Mouse (Mus musculus): ENCODE measurements around the gene Hhatl. TPM values are rescaled to one million over a fixed set of nuclear protein-coding genes. Genes with fewer than 3 reads are reported as not detected.

Hhatl gene
- polyA plus RNA-seq, 1 experiment from 2014 or later, result 0.25 TPM

DNA sequence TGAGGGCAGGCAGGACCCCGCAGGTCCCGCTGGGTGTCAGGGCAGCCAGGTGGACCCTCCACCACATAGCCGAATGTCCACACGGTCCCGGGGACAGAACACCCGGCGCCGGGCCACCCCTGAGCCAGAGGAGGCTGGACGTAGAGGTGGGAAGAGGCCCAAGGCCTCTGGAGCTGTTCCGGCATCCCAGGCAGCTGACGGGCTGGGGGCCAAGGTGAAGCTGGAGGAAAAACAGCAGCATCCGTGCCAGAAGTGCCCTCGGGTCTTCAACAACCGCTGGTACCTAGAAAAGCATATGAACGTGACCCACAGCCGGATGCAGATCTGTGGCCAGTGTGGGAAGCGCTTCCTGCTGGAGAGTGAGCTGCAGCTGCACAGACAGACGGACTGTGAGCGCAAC lies 28.6 kb downstream of the Hhatl start:
- Histone ChIP-seq H3K4me3 (no peak overlapping the region), H3K27ac (replicated peaks) (no peak overlapping the region), H3K9me3 (no peaks in the 10 kb centered on the region), H3K4me2 (replicated peaks) (no peak overlapping the region), H3K27me3 (no peaks in the 10 kb centered on the region), H3K9ac (replicated peaks) (no peak overlapping the region), H3K4me1 (peaks cover 24% of the 10 kb centered on the region), H3K36me3 (peaks cover 41% of the 10 kb centered on the region)
- WGBS, result 87% methylated on average over 19 of the region's 19 CpGs
- no peak for ATAC-seq (replicated peaks)

DNA sequence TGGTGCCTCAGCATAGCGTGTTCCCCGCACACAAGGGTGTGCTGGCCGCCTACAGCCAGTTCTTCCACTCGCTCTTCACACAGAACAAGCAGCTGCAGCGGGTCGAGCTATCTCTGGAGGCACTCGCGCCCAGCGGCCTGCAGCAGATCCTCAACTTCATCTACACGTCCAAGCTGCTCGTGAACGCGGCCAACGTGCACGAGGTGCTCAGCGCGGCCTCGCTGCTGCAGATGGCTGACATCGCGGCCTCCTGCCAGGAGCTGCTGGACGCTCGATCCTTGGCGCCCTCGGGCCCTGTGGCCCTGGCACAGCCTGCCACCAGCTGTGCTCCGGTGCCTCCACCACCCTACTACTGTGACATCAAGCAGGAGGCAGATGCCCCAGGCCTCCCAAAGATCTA lies 29.5 kb downstream of the Hhatl start:
- 89% methylated on average over 25 of the region's 25 CpGs for WGBS
- Histone ChIP-seq H3K4me3 (no peak overlapping the region), H3K27ac (replicated peaks) (no peak overlapping the region), H3K9ac (replicated peaks) (no peak overlapping the region), H3K36me3 (peaks cover 37% of the 10 kb centered on the region), H3K4me2 (replicated peaks) (no peak overlapping the region), H3K4me1 (peaks cover 32% of the 10 kb centered on the region), H3K9me3 (no peaks in the 10 kb centered on the region), H3K27me3 (no peaks in the 10 kb centered on the region)
- ATAC-seq (replicated peaks), result no peak

DNA sequence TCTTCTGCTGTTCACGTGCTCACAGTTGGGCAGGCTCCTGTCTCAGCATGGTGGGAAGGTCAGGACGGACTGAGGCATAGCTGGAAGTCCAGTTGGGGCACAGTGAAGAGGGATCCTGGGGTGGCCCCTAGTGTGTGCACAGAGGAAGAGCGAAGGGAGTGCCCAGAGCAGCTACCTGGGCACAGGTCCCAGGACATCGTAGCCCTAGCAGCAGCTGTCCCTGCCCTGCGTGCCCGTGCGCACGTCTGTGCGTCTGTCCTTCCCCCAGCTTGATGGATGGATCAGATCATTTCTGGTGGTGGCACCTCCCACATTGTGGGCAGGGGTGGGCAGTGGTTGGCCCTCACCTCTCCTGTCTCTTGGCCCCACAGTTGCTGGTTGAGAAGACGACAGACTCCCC lies 30.1 kb downstream of the Hhatl start:
- Histone ChIP-seq H3K4me2 (replicated peaks) (no peak overlapping the region), H3K36me3 (peaks cover 32% of the 10 kb centered on the region), H3K9me3 (no peaks in the 10 kb centered on the region), H3K27me3 (no peaks in the 10 kb centered on the region), H3K4me3 (no peak overlapping the region), H3K27ac (replicated peaks) (no peak overlapping the region), H3K9ac (replicated peaks) (no peak overlapping the region), H3K4me1 (peaks cover 32% of the 10 kb centered on the region)
- 85% methylated on average over 10 of the region's 10 CpGs for WGBS
- ATAC-seq (replicated peaks), result no peak

DNA sequence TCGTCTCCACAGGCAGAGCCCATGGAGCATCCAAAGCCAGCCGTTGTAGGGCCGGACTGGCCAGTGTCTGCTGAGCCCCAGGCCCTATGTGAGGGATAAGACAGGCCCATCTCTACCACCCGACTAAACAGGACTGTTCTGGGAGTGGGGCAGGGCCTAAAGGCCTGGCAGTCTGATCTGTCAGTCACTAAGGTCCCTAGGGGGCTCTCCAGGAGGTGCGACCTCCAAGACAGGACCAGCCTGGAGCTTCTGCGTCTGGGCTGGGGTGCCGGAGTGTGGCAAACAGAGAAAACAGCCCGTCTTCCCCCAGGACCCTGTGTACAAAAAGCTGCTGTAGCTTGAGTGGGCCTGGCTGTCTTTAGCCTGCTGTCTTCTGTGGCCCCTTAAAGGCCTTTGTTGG lies 30.5 kb downstream of the Hhatl start:
- peaks cover 28% of the 10 kb centered on the region for H3K36me3 ChIP-seq
- no peaks in the 10 kb centered on the region for H3K27me3 ChIP-seq
- ATAC-seq (replicated peaks), result no peak
- no peak overlapping the region for H3K4me3 ChIP-seq
- peaks cover 32% of the 10 kb centered on the region for H3K4me1 ChIP-seq
- H3K27ac ChIP-seq (replicated peaks), result no peak overlapping the region
- WGBS, result 67% methylated on average over 8 of the region's 8 CpGs
- H3K9ac ChIP-seq (replicated peaks), result 0 out of 2 replicates have a peak overlapping the region, but pooled peaks have one; percentile 83
- H3K4me2 ChIP-seq (replicated peaks), result no peak overlapping the region
- no peaks in the 10 kb centered on the region for H3K9me3 ChIP-seq

DNA sequence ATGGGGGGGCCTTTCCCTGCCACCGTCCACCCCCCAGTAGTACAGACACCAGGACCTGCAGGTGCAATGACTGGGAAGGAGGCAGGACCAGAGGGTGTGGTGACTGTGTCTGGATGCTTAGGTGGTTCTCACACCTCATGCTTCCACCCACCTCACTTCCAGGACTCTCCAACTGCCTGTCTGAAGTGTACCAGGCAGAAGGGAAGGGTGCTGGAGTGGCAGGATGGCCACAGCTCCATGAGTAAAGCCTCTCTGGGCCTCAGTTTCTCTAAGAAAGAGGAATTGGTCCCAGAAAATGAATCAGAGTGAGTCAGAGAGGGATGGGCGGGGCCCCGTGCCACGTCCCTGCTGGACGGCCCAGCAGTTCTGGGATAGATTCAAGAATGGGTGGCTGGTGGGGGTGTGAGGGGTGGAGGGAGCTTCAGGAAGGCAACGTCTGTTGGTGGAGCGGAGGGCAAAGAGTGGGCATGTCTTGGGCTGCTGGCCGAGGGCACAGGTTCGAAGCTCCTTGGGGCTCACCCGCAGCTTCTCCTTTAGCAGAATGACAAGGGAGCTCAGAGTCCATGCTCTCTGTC lies 31.1 kb downstream of the Hhatl start:
- WGBS, result 50% methylated on average over 10 of the region's 10 CpGs
- ATAC-seq (replicated peaks), result no peak
- Histone ChIP-seq H3K4me2 (replicated peaks) (peak overlapping the region; percentile 96), H3K4me3 (peak overlapping the region; percentile 76), H3K36me3 (peaks cover 26% of the 10 kb centered on the region), H3K27me3 (no peaks in the 10 kb centered on the region), H3K9ac (replicated peaks) (peak overlapping the region; percentile 83), H3K27ac (replicated peaks) (no peak overlapping the region), H3K9me3 (no peaks in the 10 kb centered on the region), H3K4me1 (peaks cover 32% of the 10 kb centered on the region)

DNA sequence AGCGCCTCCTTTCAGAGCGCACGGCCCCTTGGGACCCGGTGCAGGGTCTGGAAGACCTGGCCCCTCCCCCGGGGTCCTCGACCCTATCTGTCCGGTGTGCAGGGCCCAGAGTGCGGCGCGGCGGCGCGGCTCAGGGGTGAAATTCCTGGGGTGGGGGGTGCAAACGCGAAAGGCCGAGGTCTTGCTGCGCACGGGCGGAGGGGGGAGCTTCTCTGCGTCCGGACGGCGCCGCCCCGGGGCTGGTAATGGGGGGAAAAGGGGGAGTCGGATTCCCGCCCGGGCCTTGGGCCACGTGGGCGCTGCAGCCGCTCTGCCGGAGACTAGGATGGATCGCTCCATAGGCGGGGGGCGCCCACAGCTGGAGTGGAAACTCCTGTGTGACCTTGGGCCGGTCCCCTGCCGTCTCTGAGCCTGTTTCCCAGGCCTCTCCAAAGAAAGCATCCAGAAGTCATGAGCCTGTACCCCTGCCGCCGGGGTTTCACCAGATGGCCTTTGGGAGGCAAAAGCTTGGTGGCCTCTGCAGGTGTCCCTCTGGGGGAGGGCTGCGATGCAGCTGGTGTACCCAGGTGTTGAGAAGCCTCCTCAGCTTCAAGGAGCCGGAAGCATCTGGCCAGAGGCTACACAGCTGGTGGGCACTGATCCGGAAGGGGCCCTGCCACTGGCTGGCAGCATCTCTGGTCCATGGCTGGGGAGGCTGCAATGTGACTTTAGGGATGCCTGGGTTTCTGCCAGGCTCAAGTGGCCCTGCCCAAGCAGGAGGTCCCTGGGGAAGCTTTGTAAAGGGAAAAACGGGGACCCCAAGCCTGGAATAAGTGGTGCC lies 31.8 kb downstream of the Hhatl start:
- H3K9ac ChIP-seq (replicated peaks), result peak overlapping the region; percentile 83
- peak overlapping the region; percentile 82 for H3K27ac ChIP-seq (replicated peaks)
- H3K4me3 ChIP-seq, result peak overlapping the region; percentile 76
- H3K9me3 ChIP-seq, result no peaks in the 10 kb centered on the region
- H3K36me3 ChIP-seq, result peaks cover 25% of the 10 kb centered on the region
- peaks cover 32% of the 10 kb centered on the region for H3K4me1 ChIP-seq
- peak; percentile 37 for ATAC-seq (replicated peaks)
- no peaks in the 10 kb centered on the region for H3K27me3 ChIP-seq
- peak overlapping the region; percentile 96 for H3K4me2 ChIP-seq (replicated peaks)
- under 1% methylated on average over 42 of the region's 43 CpGs for WGBS

DNA sequence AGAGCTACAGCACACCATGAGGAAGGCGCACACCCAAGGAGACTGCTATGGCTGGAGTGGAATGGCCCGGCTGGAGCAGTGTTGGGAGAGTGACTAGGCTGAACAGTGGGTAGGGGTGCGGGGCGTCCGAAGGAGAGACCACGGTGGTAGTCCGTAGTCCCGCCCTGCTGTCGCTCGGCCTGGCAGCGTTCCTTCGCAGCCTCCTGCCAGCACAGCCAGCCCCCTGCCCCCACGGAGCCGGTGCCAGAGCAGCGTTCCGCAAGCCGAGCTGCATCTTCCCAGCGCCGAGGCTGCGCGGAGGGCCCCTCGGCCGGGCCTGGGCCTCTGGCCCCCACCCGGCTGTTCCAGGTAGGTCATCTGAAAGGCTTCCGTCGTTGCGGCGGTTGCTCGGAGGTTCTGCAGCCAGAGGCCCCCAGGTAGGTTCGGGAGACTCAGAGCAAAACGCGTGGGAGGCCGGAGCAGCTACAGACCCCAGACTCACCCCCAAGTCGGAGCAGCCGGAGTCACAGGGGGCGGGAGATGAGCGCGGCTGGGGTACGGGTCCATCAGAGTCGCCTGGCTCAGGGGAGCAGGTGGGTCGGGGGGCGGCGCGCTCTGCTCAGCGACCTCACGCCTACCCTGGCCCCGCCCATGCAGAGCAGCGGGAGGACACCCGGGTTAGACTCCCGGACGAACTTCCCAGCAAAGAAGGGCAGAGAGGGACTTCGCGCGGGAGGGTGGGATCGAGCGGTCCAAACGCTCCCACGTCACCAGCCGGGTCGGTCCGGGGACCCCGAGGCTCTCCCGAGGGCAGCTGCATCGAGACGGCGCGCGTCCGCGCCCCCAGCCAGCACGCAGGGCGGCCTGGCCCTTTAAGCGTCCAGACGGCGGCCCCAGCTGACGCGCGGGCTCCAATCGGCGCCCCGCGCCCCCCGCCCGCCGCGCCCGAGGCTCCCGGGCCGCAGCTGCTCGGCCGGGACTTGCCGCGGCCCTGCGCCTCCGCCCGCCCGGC lies 32.9 kb downstream of the Hhatl start, which contains the start of gene Zfp651:
Gene Zfp651 (plus strand): TSS at position 240 of the 991 bp plus-strand sequence.
- Histone ChIP-seq H3K4me2 (replicated peaks) (peak within 1 kb of the TSS; percentile 96), H3K36me3 (peaks cover 24% of the 10 kb centered on the region), H3K4me1 (peaks cover 32% of the 10 kb centered on the region), H3K4me3 (peak within 1 kb of the TSS; percentile 76), H3K9ac (replicated peaks) (peak within 1 kb of the TSS; percentile 83), H3K9me3 (no peaks in the 10 kb centered on the region), H3K27me3 (no peaks in the 10 kb centered on the region), H3K27ac (replicated peaks) (peak within 1 kb of the TSS; percentile 82)
- under 1% methylated on average over 87 of the region's 97 CpGs for WGBS
- peak; percentile 81 for ATAC-seq (replicated peaks)

DNA sequence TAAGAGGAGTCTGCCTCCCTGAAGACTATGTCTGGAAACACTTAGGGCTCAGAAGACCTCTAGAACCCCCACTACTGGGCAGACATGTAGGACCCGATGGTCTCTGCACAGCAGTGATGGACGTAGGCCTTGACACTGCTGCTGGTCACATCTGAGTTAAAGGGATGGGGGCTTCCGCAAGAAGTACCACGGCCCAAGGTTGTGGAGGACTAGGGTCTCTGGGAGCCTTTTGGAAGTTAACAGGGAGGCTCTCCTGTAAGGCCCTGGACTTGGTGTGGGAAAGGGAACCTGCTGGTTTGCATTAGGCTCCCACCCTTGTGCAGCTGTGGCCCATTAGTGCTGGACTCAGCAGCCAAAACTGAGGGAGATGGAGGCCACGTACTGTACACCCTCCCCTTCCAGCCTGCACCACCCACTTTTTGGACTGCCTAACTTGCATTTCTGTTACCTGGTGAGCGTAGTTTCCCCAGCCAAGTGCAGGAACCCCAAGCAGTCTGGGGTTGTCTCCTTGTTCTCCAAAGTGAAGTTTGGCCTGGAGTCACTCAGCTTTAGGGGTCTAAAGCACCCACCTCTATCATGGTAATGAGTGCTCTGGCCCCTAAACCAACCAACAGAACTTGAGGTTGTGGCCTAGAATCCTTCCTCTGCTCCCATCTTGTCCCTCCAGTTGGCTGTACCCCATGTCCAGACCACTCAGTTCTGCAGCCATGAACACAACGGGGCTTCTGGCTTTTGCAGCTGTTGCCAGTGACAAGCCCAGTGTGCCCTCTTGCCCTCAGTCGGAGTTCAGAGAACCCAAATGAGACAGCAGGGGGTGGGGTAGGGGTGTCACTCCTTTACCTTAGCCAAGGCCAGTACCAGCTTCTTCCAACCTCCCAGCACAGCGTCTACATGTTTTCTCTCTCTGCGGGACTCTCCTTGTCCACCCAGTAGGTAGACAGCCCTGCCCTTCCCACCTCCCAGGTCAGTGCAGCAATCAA lies 34.2 kb downstream of the Hhatl start:
- no peak overlapping the region for H3K27ac ChIP-seq (replicated peaks)
- peaks cover 32% of the 10 kb centered on the region for H3K36me3 ChIP-seq
- peak overlapping the region; percentile 96 for H3K4me2 ChIP-seq (replicated peaks)
- 58% methylated on average over 10 of the region's 10 CpGs for WGBS
- H3K9ac ChIP-seq (replicated peaks), result peak overlapping the region; percentile 83
- peak overlapping the region; percentile 76 for H3K4me3 ChIP-seq
- ATAC-seq (replicated peaks), result no peak; the same call in 1 of the 2 replicates
- no peaks in the 10 kb centered on the region for H3K9me3 ChIP-seq
- H3K4me1 ChIP-seq, result peaks cover 32% of the 10 kb centered on the region
- H3K27me3 ChIP-seq, result no peaks in the 10 kb centered on the region

DNA sequence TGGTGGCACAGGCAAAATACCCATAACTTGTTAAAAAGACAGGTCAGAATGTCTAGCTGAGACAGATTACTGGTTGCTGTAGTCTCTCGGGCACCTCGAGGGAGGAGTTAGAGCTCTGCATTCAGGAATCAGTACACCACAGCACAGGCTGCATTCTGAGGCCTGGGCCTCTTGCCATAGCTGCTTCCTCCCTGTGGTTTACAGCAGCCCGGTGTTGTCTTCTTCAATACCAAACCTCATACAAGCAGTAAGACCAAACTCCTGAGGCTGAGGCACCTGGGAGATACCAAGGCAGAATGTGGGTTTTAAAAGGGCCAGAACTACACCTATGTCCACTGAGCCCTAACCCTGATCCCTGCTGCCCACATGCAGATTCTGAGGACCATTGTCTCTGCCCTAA lies 34.9 kb downstream of the Hhatl start:
- Histone ChIP-seq H3K9me3 (no peaks in the 10 kb centered on the region), H3K27me3 (no peaks in the 10 kb centered on the region), H3K36me3 (peaks cover 35% of the 10 kb centered on the region), H3K4me2 (replicated peaks) (no peak overlapping the region), H3K4me1 (peaks cover 32% of the 10 kb centered on the region), H3K4me3 (no peak overlapping the region), H3K27ac (replicated peaks) (no peak overlapping the region), H3K9ac (replicated peaks) (no peak overlapping the region)
- WGBS, result 53% methylated on average over 3 of the region's 3 CpGs
- no peak for ATAC-seq (replicated peaks)

DNA sequence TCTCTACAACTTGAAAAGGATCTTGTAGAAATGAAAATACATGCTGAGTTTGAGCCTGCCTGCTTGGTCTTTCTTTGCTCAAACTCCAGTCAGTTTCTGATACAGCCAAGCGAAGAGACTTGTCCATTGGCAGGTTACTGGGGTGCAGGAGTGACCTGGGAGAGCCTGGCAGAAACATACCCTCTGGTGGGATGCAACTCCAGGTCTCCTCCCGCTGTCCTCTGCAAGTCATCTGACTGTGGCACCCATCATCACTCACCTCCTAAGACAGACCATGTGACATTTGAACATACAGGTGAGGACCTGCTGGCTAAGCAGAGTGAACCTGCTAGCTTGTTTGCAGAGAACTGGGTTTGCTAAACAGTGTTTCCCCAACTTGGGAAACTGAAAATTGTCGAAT lies 35.5 kb downstream of the Hhatl start:
- Histone ChIP-seq H3K4me3 (no peak overlapping the region), H3K27me3 (no peaks in the 10 kb centered on the region), H3K4me2 (replicated peaks) (no peak overlapping the region), H3K9me3 (no peaks in the 10 kb centered on the region), H3K4me1 (peaks cover 32% of the 10 kb centered on the region), H3K36me3 (peaks cover 41% of the 10 kb centered on the region), H3K9ac (replicated peaks) (no peak overlapping the region), H3K27ac (replicated peaks) (no peak overlapping the region)
- 89% methylated on average over 3 of the region's 3 CpGs for WGBS
- ATAC-seq (replicated peaks), result no peak

DNA sequence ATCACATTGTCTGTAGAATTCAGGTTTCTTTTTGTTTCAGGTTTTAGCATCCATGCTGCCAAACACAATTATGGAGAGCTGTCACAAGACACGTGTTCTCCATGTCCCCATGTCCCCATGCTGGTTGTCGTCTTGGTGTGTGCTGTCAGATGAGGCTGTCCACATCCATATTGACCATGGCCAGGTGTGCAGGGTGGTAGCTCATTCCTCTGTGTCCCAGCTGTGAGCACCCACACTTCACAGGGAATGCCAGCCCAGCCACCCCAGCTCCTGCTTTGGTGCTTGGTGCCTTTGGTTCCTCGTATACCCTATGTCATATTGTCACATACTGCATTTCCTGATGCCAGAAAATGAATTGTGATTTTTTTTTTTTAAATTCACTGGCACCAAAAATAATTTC lies 37.7 kb downstream of the Hhatl start:
- WGBS, result 91% methylated on average over 3 of the region's 3 CpGs
- no peak overlapping the region for H3K27ac ChIP-seq (replicated peaks)
- peaks cover 63% of the 10 kb centered on the region for H3K36me3 ChIP-seq
- no peak overlapping the region for H3K4me2 ChIP-seq (replicated peaks)
- H3K9ac ChIP-seq (replicated peaks), result no peak overlapping the region
- H3K4me3 ChIP-seq, result no peak overlapping the region
- H3K9me3 ChIP-seq, result no peaks in the 10 kb centered on the region
- H3K4me1 ChIP-seq, result peaks cover 16% of the 10 kb centered on the region
- H3K27me3 ChIP-seq, result no peaks in the 10 kb centered on the region
- no peak for ATAC-seq (replicated peaks)

Data from forebrain, embryonic 15.5 days (tissue).